In genomic region chr6:39346991-39347501, GRCm38 (mm10) we compare ENCODE assay signal across 10 mouse cellular contexts. TPM values are rescaled to one million over a fixed set of nuclear protein-coding genes. Genes with fewer than 3 reads are reported as not detected.
DNase-seq lines count a peak whose midpoint lies in the region; ATAC-seq and TF ChIP-seq lines count a peak whose summit lies in the region.
"Had no signal": no experiment of that assay in that cellular context is flagged by ENCODE, and none has a peak within 500 bp of the region (broad histone marks: within the 10 kb centered on the region; RNA-seq: fewer than 3 reads in every experiment).

No protein-coding gene starts in this region.

- DNase-seq in CD4-positive, CD25-positive, alpha-beta regulatory T cell, adult 2 months (ENCODE audit: low read depth, low spot score) = peak; percentile 29
- DNase-seq in adipocyte (ENCODE audit: low spot score) = peak; percentile 28
- DNase-seq in heart, adult 9 months (ENCODE audit: low spot score in 2 of 2) = no peak
- DNase-seq in left cerebral cortex, adult 2 months (ENCODE audit: extremely low spot score in 1 of 2, low spot score in 2 of 2) = no peak
- no peak for DNase-seq in adrenal gland, adult (ENCODE audit: inconsistent age in 2 of 2, low spot score in 1 of 2)
- DNase-seq: cerebellum, adult 8-10 months had no signal

- no peak for ATAC-seq in CD4-positive, CD25-positive, alpha-beta regulatory T cell, adult 4 months
- ATAC-seq in forebrain, embryonic 16.5 days = no peak
- no peak for ATAC-seq in midbrain, embryonic 12.5 days (ENCODE audit: low FRiP score, low read depth)

- 0 out of 2 replicates have a peak overlapping the region, but pooled peaks have one; percentile 24 for H3K27ac ChIP-seq in forebrain, embryonic 16.5 days (ENCODE audit: low read length)
- peak overlapping the region; percentile 84 for H3K27ac ChIP-seq in midbrain, embryonic 12.5 days (replicated peaks)
- no peak overlapping the region for H3K27ac ChIP-seq in left cerebral cortex, adult 2 months

- WGBS in forebrain, embryonic 16.5 days = 14% methylated on average over 15 of the region's 15 CpGs
- WGBS in midbrain, embryonic 12.5 days = 16% methylated on average over 15 of the region's 15 CpGs

- intact Hi-C loops in left cerebral cortex, adult 2 months (cut with DNase I) = no loop called here

- H3K4me1 ChIP-seq in forebrain, embryonic 16.5 days (replicated peaks; ENCODE audit: control insufficient read depth, insufficient read depth, low read length) = peaks cover 16% of the 10 kb centered on the region
- H3K4me1 ChIP-seq in midbrain, embryonic 12.5 days = peaks cover 47% of the 10 kb centered on the region

- TF ChIP-seq CTCF in left cerebral cortex, adult 2 months (IDR thresholded peaks at IDR 0.05) = no peak

- H3K36me3 ChIP-seq in forebrain, embryonic 16.5 days (ENCODE audit: control insufficient read depth, insufficient read depth) = peaks cover 19% of the 10 kb centered on the region
- H3K36me3 ChIP-seq in midbrain, embryonic 12.5 days = peaks cover 50% of the 10 kb centered on the region

- H3K9ac ChIP-seq in forebrain, embryonic 16.5 days (replicated peaks; ENCODE audit: low read depth, low read length) = no peak overlapping the region
- H3K9ac ChIP-seq in midbrain, embryonic 12.5 days (replicated peaks) = peak overlapping the region; percentile 21; the same call in 1 of the 2 replicates

- H3K4me2 ChIP-seq in forebrain, embryonic 16.5 days (ENCODE audit: low read length) = no peak overlapping the region
- H3K4me2 ChIP-seq in midbrain, embryonic 12.5 days (replicated peaks) = peak overlapping the region; percentile 19; the same call in 1 of the 2 replicates

- H3K9me3 ChIP-seq in forebrain, embryonic 16.5 days (ENCODE audit: control insufficient read depth, low read length) = no peaks in the 10 kb centered on the region
- H3K9me3 ChIP-seq in midbrain, embryonic 12.5 days = no peaks in the 10 kb centered on the region

- no peaks in the 10 kb centered on the region for H3K27me3 ChIP-seq in forebrain, embryonic 16.5 days (replicated peaks; ENCODE audit: control insufficient read depth, insufficient read depth, low read length)
- no peaks in the 10 kb centered on the region for H3K27me3 ChIP-seq in midbrain, embryonic 12.5 days

- H3K4me3 ChIP-seq in forebrain, embryonic 16.5 days (replicated peaks; ENCODE audit: low read length) = no peak overlapping the region
- H3K4me3 ChIP-seq in midbrain, embryonic 12.5 days = no peak overlapping the region
- no peak overlapping the region for H3K4me3 ChIP-seq in left cerebral cortex, adult 2 months

RNA-seq across cellular contexts. Expression of gene Slc37a3, which starts 30.4 kb away (rescaled TPM):
- polyA plus RNA-seq in CD4-positive, CD25-positive, alpha-beta regulatory T cell, adult 4 months (2017; shearing (Covaris generic)) = 10 to 100 TPM; 37.0 to 55.1 TPM
- polyA plus RNA-seq in forebrain, embryonic 16.5 days (2015; fragmentation: Nextera tagmentation; extraction: Ambion mirVana) = 69.3 and 76.8 TPM in 2 replicates
- polyA plus RNA-seq in midbrain, embryonic 12.5 days (2016; fragmentation: Nextera tagmentation; extraction: Ambion mirVana) = 52.6 and 53.0 TPM in 2 replicates
- 10 to 100 TPM; 68.1 to 73.1 TPM for total RNA-seq in left cerebral cortex, adult 2 months (2021)

RNA-seq across cellular contexts. Expression of gene Rab19, which starts 33.9 kb away (rescaled TPM):
- polyA plus RNA-seq in CD4-positive, CD25-positive, alpha-beta regulatory T cell, adult 4 months (2017; shearing (Covaris generic)) = 10 to 100 TPM; 65.0 to 65.3 TPM
- 0.20 and 0.30 TPM in 2 replicates for polyA plus RNA-seq in forebrain, embryonic 16.5 days (2015; fragmentation: Nextera tagmentation; extraction: Ambion mirVana)
- 0.20 and 0.26 TPM in 2 replicates for polyA plus RNA-seq in midbrain, embryonic 12.5 days (2016; fragmentation: Nextera tagmentation; extraction: Ambion mirVana)
- not detected for total RNA-seq in left cerebral cortex, adult 2 months (2021)
- total RNA-seq: adrenal gland, adult 18-20 months had no signal

Comparison
In these comparisons a context has a peak if more than half of its experiments do, and no peak if none do; other contexts are left out.
1. DNase-seq: peak in CD4-positive, CD25-positive, alpha-beta regulatory T cell, adult 2 months (single experiment) and adipocyte (single experiment); none in heart, adult 9 months (0 of 2), left cerebral cortex, adult 2 months (0 of 2) and adrenal gland, adult (0 of 2).
2. RNA of gene Rab19, which starts 33.9 kb away (polyA plus RNA-seq): 65.0 to 65.3 TPM in CD4-positive, CD25-positive, alpha-beta regulatory T cell, adult 4 months; 0.20 to 0.30 TPM in forebrain, embryonic 16.5 days and 0.20 to 0.26 TPM in midbrain, embryonic 12.5 days; every median in the first group is over 10 times any median in the second.